Mouse (Mus musculus): ENCODE data around the gene Sgsm3.

Gene Sgsm3

DNA sequence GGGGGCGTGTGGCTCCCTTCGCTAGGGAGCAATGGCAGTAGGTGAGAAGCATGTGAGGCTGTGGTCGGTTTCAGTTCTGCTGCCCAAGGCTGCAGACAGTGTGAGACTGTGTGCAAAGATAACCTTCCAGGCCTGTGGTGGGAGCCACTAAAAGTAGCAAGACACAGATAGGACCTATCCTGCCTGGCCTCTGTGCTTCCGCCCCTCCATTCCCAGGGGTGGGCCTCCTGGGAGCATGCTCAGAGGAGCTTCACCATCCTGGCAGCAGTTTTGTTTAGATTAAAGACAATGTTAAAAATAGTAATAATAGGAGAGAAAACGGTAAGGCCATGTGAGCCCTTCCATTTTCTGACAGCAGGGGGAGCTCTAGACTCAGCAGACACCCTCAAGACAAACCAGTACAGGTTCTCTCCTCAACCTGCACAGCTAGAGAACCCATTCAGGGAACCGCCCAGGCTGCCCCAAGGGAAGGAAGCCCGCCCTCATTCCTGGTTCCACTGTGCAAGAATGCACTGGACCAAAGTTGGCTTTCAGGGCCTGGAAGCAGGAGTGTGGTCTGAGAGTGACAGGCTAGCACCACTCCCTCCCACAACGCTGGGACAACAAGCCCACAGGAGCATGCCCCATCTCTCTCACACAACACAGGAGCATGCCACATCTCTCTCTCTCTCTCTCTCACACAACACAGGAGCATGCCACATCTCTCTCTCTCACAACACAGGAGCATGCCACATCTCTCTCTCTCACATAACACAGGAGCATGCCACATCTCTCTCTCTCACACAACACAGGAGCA, 50.0 kb downstream of the Sgsm3 start:
- peak; percentile 58 to 75 for DNase-seq (ENCODE audit: low spot score in 2 of 2)

DNA sequence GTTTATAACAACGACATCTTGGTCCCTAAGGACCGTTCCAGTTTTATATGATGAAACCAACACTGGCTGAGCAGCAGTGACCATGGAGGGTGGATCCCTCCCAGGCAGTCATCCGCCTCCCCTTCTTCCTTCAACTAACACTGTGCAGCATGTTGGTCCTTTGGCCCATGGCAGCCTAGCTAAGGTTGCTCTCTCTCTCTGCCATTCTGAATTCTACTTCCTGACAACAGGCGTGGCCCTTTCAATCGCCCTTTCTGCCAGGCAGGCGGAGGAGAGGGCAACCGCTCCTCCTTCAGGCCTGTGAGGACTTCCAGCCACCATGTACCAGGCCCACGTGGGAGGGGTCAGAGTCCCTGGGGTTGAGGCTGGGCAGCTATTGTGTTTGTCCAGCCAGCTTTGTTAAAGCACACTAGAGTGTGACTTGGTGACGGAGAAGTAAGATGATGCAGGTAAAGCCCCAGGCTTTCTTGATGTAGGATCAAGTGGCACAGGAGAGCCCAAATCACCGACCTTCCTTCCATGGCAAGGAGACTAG, 53.4 kb downstream of the Sgsm3 start:
- DNase-seq (ENCODE audit: low spot score in 2 of 2) = no peak

DNA sequence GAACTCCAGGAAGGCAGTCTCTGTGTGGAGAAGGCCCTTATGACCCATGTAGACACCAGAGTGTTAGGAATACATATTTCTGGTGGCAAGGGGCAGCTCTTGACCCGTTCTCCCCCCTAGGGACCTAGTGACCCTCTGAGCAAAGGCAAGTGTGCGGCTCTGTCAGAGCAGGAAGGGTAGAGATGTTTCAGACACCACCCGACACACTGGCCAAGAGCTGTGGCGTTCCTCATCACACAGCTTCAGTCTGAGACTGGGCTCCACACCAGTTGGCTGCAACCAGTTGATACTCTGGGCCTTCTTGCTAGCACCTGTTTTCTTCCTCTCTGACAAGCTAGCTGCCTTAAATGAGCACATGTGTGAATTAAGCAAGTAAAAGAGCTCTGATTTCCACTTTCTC, 54.0 kb downstream of the Sgsm3 start:
- no peak for DNase-seq (ENCODE audit: low spot score in 2 of 2)

DNA sequence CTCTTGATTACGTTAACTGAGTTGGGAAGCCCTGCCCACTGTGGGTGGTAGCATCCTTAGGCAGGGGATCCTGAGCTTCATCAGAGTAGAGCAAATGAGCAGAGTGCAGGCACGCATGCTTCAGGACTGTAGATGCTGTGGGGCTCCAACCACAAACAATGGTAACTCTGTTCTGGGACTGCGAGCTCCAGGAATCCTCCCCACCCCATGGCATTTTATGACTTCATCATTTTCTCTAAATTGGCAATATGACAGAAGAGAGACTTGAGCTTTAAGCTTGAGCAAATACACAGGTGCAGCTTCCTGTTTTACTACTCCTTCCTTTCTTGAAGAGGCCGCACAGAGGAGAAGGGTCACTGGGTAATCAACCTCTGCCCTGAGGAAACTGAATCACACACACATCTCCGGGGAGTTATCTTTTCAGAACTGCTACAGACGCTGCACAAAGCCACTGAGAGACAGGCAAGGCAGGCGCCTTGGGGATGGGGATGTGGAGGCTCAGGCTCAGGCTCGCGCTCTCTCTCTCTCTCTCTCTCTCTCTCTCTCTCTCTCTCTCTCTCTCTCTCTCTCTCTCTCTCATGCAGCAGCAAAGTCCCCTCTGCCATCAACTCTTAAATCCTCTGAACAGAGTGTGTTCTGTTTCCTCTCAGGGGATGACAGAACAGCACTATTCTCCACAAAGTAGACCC, 55.5 kb downstream of the Sgsm3 start:
- DNase-seq (ENCODE audit: low spot score in 2 of 2) = no peak

DNA sequence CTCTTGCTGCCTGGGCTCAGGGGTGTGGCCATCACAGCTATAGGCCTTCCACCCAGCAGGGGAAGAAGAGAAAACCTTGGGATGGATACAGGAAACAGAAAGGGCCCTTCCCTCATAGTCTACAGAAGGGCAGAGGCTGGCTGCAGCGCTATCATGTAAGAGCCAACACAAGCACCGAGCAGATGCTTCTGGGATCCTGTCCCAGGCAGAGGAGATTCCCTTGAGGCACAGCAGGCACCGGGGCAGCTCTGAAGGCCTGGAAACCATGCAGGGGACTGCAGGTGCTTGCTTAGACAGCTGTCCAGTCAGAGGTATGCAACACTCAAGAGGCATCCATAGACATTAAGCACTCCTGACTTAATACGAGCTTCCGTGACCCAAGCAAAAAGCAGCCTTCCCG, 56.6 kb downstream of the Sgsm3 start:
- DNase-seq (ENCODE audit: low spot score in 2 of 2) = no peak

DNA sequence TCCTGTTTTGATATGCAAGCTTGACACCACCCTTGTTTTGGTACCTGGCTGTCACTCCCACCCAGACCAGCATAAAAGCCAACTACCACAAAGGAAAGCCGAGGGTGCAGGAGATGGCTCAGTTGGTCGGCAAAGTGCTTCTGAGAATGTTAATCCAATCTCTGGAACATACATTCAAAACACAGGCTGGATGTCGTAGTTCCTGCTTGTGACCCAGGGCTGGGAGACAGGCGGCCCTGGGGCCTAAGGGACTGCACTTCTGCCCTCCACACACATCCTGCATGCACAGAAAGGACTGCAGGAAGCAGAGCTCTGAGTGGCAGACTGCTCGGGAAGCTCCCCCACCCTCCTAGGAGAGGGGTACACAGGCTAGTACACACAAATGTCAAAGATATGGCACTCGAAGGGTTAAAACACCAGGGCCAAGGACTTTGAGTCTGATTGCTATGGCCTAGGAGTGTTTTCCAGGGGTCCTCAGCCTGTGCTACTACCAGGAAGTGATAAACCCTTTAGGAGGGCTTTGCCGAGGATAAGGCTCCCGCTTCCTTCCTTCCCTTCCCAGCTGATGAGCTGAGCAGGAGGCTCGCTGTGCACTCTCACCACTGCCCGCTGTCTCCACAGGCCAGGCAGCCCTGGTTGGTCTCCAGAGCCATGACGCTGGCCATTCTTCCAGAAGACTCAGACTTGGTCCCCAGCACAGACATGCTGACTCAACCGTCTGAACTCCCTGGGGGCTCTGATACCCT, 58.0 kb downstream of the Sgsm3 start:
- DNase-seq (ENCODE audit: low spot score in 2 of 2) = no peak

DNA sequence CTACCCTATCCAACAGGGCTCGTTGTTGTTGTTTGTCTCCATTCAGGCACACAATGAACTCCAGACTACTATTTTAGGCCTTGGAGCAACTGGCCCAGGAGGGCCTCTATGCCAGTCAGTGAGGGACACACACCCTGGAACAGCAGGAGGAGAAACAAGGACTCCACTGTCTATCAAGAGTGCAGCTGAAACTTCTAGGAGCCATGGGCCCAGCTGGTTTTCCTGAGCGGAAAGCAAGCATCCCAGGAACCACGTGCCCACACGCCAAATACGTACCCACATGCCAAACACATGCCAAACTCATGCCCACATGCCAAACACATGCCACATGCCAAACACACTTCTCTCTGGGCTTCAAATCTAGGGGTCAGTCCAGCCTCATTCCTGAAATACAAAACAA, 60.9 kb downstream of the Sgsm3 start:
- DNase-seq (ENCODE audit: low spot score in 2 of 2) = no peak

DNA sequence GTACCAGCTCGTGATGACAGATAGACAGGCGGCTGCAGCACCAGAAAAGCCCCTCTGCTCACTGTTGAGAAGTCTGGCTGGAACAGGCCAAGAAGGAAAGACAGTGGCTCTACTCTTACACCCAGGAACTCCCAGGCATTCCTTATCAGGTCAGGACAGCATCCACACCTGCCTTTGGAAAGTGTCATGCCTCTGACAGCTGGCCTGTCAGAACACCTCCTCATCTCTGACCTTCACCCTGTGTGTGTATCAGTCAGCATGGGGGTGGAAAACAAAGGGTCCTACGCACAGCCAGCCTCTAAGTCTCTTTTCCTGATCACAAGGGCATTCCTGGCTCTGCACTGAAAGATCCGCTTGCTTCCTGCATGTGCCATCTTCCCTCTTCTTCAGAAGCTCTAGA, 64.2 kb downstream of the Sgsm3 start:
- DNase-seq (ENCODE audit: low spot score in 2 of 2) = no peak

DNA sequence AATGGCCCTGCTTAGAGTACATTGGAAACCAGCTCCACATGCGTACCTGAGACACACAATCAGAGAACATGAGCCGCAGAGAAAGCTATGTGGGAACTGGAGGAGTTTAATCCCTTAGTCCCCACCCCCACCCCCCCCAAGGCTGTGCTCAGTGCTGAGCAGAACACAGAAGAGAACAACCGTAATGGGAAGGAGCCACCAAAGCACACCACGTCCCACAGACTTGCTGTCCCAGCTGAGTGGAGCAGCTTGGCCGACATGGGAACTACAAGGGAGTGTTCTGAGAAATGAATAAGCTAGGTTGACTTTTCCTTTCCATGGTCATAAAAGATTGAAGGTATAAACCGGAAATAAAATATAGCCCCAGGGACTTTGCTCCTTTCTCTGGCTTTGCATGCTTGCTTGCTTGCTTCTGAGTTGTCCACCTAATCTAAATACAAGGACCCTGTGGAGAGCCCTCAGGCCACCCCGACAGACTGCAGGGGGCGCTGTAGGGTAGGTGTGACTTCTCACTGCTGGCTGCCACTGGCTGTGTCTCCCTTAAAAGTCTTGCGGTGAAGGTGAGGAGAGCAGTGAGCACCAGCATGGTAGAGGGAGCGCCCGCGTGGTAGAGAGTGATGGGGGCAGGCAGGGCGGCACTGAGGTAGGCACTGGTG, 64.8 kb downstream of the Sgsm3 start:
- peak in 1 of 2 experiments; percentile 38 for DNase-seq (ENCODE audit: low spot score in 2 of 2)

DNA sequence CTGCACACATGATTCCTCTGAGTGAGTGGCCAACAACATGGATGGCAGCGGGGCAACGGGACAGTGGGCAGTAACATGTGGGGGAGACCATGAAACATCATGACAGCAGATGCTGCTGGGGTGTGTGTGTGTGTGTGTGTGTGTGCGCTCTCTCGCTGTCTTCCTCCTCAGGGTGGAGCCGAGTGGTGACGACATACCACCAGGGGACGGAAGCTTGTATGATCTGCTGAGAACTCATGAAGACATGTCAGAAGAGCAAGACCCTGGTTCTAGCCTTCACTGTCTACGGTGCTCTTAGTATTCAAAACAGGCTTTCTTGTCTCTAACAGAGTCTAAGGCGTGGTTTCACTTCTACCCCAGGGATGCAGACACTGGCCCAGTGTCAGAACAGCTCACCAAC, 66.9 kb downstream of the Sgsm3 start:
- peak in 1 of 2 experiments; percentile 41 for DNase-seq (ENCODE audit: low spot score in 2 of 2)

DNA sequence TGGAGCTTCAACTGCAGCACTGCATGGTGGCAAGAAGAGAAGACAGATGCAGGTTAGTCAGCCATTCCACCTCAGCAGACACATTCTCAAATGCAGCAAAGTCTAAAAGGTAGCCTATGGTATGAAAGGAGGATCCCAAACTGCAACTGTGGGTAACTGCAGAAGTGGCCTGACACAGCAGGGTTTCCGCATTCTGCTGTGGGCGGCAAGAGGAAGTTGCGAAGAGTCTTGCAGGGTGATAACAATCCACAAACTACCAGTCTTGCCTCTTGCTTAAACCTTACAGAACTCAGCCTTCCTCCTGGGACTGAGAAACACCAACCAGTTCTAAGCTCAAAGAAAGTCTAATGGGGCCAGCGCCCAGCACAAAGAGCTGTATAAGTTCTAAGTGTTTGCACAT, 67.8 kb downstream of the Sgsm3 start:
- peak in 1 of 2 experiments; percentile 34 for DNase-seq (ENCODE audit: low spot score in 2 of 2)

DNA sequence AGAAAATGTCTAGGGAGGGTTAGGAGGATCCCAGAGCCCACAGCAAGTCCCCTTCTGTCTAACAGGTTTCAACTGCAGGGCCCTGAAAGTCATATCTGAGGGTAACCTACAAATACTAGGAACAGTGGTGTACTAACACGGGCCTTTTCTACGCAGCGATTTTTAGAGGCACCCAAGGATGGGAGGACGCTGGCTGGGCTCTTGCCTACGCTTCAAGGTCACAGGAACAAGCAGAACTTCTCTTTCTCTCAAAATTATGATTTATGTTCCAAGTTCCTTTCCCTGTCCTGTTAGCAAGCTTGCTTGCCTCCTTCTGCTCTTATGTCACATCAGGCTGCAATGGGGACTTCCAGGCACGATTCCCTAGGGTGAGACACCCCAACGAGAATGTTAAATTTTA, 68.5 kb downstream of the Sgsm3 start:
- no peak for DNase-seq (ENCODE audit: low spot score in 2 of 2)

DNA sequence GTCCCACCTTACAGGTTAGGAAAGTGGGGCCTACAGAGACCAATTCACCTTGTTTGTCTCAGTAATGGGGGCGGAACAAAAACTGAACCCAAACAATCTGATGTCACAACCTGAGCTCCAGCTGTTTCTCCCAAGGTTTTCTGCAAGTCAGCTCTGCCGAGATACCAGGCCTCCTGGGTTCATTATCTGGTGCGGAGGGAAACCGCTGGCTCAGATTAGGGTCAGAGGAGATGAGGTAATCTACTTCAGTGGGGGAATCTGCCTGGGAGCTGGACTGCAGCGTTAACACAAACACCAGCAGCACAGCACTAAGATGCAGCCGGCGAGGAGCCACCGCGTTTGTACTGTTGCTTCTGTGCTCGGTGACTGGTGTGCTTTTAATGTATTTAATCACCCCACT, 69.9 kb downstream of the Sgsm3 start:
- no peak for DNase-seq (ENCODE audit: low spot score in 2 of 2)

DNA sequence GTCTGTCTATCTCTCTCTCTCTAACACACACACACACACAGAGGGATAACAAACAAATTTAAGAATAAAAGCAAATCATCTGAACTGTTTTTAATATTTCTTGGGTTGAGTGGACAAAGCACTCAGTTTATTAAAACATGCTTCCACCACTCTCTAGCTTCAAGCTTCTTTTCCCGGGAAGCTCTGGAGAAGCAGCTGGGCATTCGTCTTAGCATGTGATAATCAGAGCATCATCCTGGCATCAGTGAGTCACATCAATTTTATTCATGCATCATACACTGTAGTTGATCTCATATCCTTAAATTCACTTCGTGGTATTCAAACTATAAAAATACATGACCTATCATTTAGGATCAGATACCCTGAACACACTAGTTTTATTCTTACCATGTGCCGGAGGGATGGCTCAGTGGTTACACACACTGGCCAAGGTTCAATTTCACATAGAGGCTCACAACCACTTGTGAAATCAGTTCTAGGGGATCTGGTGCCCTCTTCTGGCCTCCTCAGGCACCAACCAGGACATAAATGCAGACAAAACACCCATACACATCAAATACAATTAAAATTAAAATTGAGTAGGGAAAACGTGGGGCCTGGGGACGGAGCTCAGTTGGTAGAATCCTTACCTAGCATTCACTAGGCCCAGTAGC, 72.0 kb downstream of the Sgsm3 start:
- DNase-seq (ENCODE audit: low spot score in 2 of 2) = peak in 1 of 2 experiments; percentile 34

DNA sequence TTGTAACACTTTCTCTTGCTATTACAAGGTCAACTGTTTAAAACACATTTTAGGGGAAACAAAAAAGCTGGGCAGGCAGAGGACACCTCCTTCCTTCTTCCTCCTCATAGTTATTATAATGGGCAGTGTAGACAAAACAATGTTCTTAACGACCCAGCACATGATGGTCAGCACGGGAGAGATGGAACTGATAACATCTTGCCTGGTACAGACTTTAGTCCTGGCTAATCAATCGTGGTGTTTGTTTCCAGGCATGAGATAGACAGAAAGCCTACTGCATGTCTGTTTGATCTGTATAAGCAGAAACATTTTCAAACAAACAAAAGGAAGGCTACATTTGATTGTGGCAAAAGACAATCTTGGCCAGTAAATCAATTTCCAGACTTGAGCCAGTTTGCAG, 72.9 kb downstream of the Sgsm3 start:
- DNase-seq (ENCODE audit: low spot score in 2 of 2) = no peak

DNA sequence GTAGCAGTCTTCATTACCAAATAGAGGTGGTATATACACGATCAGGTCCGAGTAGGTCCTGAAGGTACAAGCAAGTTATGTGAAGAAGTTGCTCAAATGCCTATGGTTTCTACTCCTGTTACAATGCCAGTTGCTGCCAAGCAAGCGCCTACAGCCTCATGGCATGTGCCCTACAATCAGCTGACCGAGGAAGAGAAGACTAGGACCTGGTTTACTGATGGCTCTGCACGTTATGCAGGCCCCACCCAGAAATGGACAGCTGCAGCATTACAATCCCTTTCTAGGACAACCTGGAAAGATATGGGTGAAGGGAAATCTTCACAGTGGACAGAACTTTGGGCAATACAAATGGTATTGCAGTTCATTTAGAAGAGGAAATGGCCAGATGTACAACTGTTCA, 74.9 kb downstream of the Sgsm3 start:
- no peak for DNase-seq (ENCODE audit: low spot score in 2 of 2)

DNA sequence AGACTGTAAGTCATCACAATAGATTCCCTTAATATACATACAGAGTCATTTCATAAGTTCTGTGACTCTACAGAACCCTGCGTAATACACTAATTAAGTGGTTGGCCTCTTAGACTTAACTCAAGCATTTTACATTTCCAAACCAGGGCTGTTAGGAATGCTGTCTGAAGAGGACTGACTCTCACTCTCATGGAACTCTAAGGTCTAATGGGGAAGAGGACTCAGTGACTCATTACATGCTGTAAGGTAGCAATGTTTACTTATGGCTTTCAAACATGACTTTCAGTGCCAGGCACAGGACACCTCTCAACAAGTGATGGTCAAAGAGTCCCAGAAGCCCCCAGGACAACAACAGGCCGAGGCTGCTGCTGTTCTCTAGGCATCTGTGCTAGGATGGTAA, 77.9 kb downstream of the Sgsm3 start:
- DNase-seq (ENCODE audit: low spot score in 2 of 2) = no peak

DNA sequence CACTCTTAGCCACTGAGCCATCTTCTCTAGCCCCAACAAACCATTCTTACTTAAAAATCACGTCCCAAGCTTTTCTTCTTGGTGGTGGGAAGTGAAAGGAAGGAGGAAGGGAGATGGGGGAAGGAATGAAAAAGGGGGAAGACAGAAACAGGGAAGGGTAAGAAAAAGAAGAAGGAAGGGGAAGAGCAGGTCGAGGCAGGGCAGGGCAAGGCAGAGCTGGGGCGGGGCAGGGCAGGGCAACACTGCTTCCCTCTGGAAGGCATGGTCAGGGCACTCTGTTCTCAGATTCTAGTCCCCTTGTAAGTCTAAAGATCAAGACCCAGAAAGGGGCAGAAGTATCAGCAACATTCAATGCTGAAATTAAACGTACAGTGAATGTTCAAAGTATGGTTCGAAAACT, 80.2 kb downstream of the Sgsm3 start:
- no peak for DNase-seq (ENCODE audit: low spot score in 2 of 2)

DNA sequence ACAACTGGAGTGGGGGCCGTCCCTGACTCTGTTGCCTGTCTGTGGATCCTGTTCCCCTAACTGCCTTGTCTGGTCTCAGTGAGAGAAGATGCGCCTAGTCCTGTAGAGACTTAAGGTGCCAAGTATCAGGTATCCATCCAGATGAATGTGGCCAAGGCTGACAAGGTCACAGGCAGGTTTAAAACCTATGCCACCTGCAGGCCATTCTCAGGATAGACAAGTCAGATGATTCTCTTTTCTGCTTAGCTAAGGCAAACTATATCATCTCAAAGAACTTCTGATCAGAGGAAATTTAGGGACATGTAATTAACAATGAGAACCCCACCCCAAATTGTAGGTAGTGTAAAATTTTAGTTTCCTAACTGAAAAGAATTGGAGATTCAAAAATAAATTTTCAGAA, 83.4 kb downstream of the Sgsm3 start:
- DNase-seq (ENCODE audit: low spot score in 2 of 2) = no peak

Data from spleen, postnatal 14 days (tissue).